Mouse (Mus musculus): ENCODE data around the gene Adk. TPM values are rescaled to one million over a fixed set of nuclear protein-coding genes. Genes with fewer than 3 reads are reported as not detected.

The Adk gene
- total RNA-seq, 1 experiment: 164 TPM

DNA sequence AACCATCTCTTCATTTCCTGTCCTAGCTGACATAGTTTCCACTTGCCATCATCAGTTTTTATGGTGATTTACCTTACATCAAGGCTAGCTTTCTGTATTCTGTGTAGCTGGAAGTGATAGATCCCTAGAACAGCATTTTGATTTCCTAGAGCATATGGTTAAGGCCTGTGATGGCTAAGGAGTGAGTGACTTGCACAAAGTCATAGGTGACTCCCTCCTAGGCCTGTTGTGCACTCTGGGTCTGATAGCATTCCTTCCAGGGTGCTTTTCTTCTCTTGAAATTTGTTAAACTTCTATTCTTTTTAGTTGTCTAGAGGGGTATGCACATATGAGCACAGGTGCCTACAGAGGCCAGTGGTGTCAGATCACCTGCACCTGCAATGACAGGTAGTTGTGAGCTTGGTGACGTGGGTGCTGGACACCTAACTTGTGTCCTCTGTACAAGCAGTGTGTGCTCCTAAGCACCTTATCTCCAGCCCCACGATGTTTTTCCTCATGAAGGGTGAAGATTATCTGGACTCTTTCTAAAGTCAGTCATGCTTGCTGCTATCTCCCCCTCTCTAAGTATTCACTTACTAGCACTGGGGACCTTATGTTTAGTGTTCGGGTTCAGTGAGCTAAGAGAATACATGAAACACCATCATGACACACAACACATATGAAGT lies 171.7 kb downstream of the Adk start:
- no peak for TF ChIP-seq MAFK (IDR thresholded peaks at IDR 0.05; ENCODE audit: insufficient read depth, low read depth, low read length)
- TF ChIP-seq ZNF384 (IDR thresholded peaks at IDR 0.05; ENCODE audit: low read depth, low read length): no peak
- TF ChIP-seq ZC3H11A (IDR thresholded peaks at IDR 0.05; ENCODE audit: borderline replicate concordance, low read depth, low read length): no peak
- no peak for TF ChIP-seq HCFC1 (IDR thresholded peaks at IDR 0.05; ENCODE audit: borderline replicate concordance, insufficient read depth, low read length)
- TF ChIP-seq CHD2 (IDR thresholded peaks at IDR 0.05; ENCODE audit: low read depth, low read length): no peak
- no peak overlapping the region for H3K27ac ChIP-seq (ENCODE audit: insufficient read depth, low read depth, low read length, poor library complexity, severe bottlenecking)
- H3K9me3 ChIP-seq (ENCODE audit: control insufficient read depth, insufficient read depth, low read depth, low read length): no peaks in the 10 kb centered on the region
- in situ Hi-C loops (cut with MboI; ENCODE audit: low sequenced_read_pairs in 2 of 2, unreplicated experiment in 2 of 2): no loop called here
- H3K4me3 ChIP-seq (ENCODE audit: insufficient read depth in 1 of 2, low read depth in 1 of 2, low read length in 2 of 2, poor library complexity in 1 of 2, severe bottlenecking in 1 of 2): no peak overlapping the region
- no peak overlapping the region for H3K9ac ChIP-seq (ENCODE audit: insufficient read depth, low read depth, low read length, poor library complexity, severe bottlenecking)
- H3K4me1 ChIP-seq (ENCODE audit: control insufficient read depth in 2 of 2, insufficient read depth in 2 of 2, low read length in 2 of 2, poor library complexity in 1 of 2): no peaks in the 10 kb centered on the region
- H3K36me3 ChIP-seq (ENCODE audit: control insufficient read depth, insufficient read depth, low read length, poor library complexity, severe bottlenecking): no peaks in the 10 kb centered on the region
- no peak for DNase-seq (ENCODE audit: low read depth, low spot score)

DNA sequence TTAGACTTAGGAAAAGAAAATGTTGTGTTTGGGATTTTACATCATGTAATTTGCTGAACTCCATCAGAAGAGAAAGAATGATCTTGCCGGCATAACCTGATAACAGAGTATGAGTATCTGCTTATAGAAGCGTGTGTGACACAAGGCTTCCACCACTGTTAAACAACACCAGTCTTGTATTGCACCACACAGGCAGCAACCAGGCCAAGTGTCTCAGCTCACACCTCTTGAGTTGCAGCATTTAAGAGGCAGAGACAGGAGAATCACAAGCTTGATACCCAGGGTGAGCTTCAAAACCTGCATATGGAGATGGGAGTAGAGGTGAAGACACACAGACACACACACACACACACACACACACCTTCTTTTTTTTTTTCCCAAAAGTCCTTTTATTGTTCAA lies 184.7 kb downstream of the Adk start:
- no peaks in the 10 kb centered on the region for H3K9me3 ChIP-seq (ENCODE audit: control insufficient read depth, insufficient read depth, low read depth, low read length)
- no peak for DNase-seq (ENCODE audit: low read depth, low spot score)
- no peak overlapping the region for H3K9ac ChIP-seq (ENCODE audit: insufficient read depth, low read depth, low read length, poor library complexity, severe bottlenecking)
- no peak overlapping the region for H3K27ac ChIP-seq (ENCODE audit: insufficient read depth, low read depth, low read length, poor library complexity, severe bottlenecking)
- no peaks in the 10 kb centered on the region for H3K36me3 ChIP-seq (ENCODE audit: control insufficient read depth, insufficient read depth, low read length, poor library complexity, severe bottlenecking)
- TF ChIP-seq ZC3H11A (IDR thresholded peaks at IDR 0.05; ENCODE audit: borderline replicate concordance, low read depth, low read length): no peak
- in situ Hi-C loops (cut with MboI; ENCODE audit: low sequenced_read_pairs in 2 of 2, unreplicated experiment in 2 of 2): no loop called here
- H3K4me3 ChIP-seq (ENCODE audit: insufficient read depth in 1 of 2, low read depth in 1 of 2, low read length in 2 of 2, poor library complexity in 1 of 2, severe bottlenecking in 1 of 2): no peak overlapping the region
- H3K4me1 ChIP-seq (ENCODE audit: control insufficient read depth in 2 of 2, insufficient read depth in 2 of 2, low read length in 2 of 2, poor library complexity in 1 of 2): no peaks in the 10 kb centered on the region

GRCm38 (mm10) chr14:21241105-21241504 lies 188.7 kb downstream of the Adk start:
- H3K27ac ChIP-seq (ENCODE audit: insufficient read depth, low read depth, low read length, poor library complexity, severe bottlenecking): no peak overlapping the region
- in situ Hi-C loops (cut with MboI; ENCODE audit: low sequenced_read_pairs in 2 of 2, unreplicated experiment in 2 of 2): no loop called here
- no peaks in the 10 kb centered on the region for H3K9me3 ChIP-seq (ENCODE audit: control insufficient read depth, insufficient read depth, low read depth, low read length)
- TF ChIP-seq CHD2 (IDR thresholded peaks at IDR 0.05; ENCODE audit: low read depth, low read length) (no peak), MAFK (IDR thresholded peaks at IDR 0.05; ENCODE audit: insufficient read depth, low read depth, low read length) (no peak)
- H3K9ac ChIP-seq (ENCODE audit: insufficient read depth, low read depth, low read length, poor library complexity, severe bottlenecking): no peak overlapping the region
- H3K4me1 ChIP-seq (ENCODE audit: control insufficient read depth in 2 of 2, insufficient read depth in 2 of 2, low read length in 2 of 2, poor library complexity in 1 of 2): no peaks in the 10 kb centered on the region
- H3K4me3 ChIP-seq (ENCODE audit: insufficient read depth in 1 of 2, low read depth in 1 of 2, low read length in 2 of 2, poor library complexity in 1 of 2, severe bottlenecking in 1 of 2): no peak overlapping the region
- no peaks in the 10 kb centered on the region for H3K36me3 ChIP-seq (ENCODE audit: control insufficient read depth, insufficient read depth, low read length, poor library complexity, severe bottlenecking)
- no peak for DNase-seq (ENCODE audit: low read depth, low spot score)

DNA sequence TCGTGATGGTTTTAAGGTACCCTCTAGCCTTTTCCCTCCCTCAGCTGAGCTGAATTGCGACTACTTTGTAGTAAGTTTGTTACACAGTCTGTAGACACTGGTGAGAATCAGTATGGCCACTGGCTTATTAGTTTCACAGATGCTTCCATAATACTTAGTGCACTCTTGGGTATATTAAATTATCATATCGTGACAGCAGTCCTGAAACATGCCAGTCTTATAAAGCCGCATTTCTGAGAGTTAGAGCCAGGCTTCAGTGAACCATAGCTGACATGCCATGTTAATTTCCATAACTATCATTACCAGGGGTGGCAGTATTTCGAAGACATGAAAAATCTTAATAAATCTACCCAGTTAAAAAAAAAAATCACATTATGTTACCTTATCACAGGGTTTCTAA lies 199.0 kb downstream of the Adk start:
- in situ Hi-C loops (cut with MboI; ENCODE audit: low sequenced_read_pairs in 2 of 2, unreplicated experiment in 2 of 2): no loop called here
- Histone ChIP-seq H3K27ac (ENCODE audit: insufficient read depth, low read depth, low read length, poor library complexity, severe bottlenecking) (no peak overlapping the region), H3K9ac (ENCODE audit: insufficient read depth, low read depth, low read length, poor library complexity, severe bottlenecking) (no peak overlapping the region), H3K9me3 (ENCODE audit: control insufficient read depth, insufficient read depth, low read depth, low read length) (no peaks in the 10 kb centered on the region), H3K4me1 (ENCODE audit: control insufficient read depth in 2 of 2, insufficient read depth in 2 of 2, low read length in 2 of 2, poor library complexity in 1 of 2) (no peaks in the 10 kb centered on the region), H3K4me3 (ENCODE audit: insufficient read depth in 1 of 2, low read depth in 1 of 2, low read length in 2 of 2, poor library complexity in 1 of 2, severe bottlenecking in 1 of 2) (no peak overlapping the region), H3K36me3 (ENCODE audit: control insufficient read depth, insufficient read depth, low read length, poor library complexity, severe bottlenecking) (no peaks in the 10 kb centered on the region)
- no peak for DNase-seq (ENCODE audit: low read depth, low spot score)
- TF ChIP-seq HCFC1 (IDR thresholded peaks at IDR 0.05; ENCODE audit: borderline replicate concordance, insufficient read depth, low read length) (no peak), ZC3H11A (IDR thresholded peaks at IDR 0.05; ENCODE audit: borderline replicate concordance, low read depth, low read length) (no peak), CHD2 (IDR thresholded peaks at IDR 0.05; ENCODE audit: low read depth, low read length) (no peak), ZNF384 (IDR thresholded peaks at IDR 0.05; ENCODE audit: low read depth, low read length) (no peak), MAFK (IDR thresholded peaks at IDR 0.05; ENCODE audit: insufficient read depth, low read depth, low read length) (no peak)

GRCm38 (mm10) chr14:21252326-21252886 lies 200.0 kb downstream of the Adk start:
- TF ChIP-seq MAFK (IDR thresholded peaks at IDR 0.05; ENCODE audit: insufficient read depth, low read depth, low read length) (no peak), ZNF384 (IDR thresholded peaks at IDR 0.05; ENCODE audit: low read depth, low read length) (no peak), ZC3H11A (IDR thresholded peaks at IDR 0.05; ENCODE audit: borderline replicate concordance, low read depth, low read length) (no peak), HCFC1 (IDR thresholded peaks at IDR 0.05; ENCODE audit: borderline replicate concordance, insufficient read depth, low read length) (no peak), CHD2 (IDR thresholded peaks at IDR 0.05; ENCODE audit: low read depth, low read length) (no peak)
- Histone ChIP-seq H3K9ac (ENCODE audit: insufficient read depth, low read depth, low read length, poor library complexity, severe bottlenecking) (no peak overlapping the region), H3K4me3 (ENCODE audit: insufficient read depth in 1 of 2, low read depth in 1 of 2, low read length in 2 of 2, poor library complexity in 1 of 2, severe bottlenecking in 1 of 2) (no peak overlapping the region), H3K36me3 (ENCODE audit: control insufficient read depth, insufficient read depth, low read length, poor library complexity, severe bottlenecking) (no peaks in the 10 kb centered on the region), H3K27ac (ENCODE audit: insufficient read depth, low read depth, low read length, poor library complexity, severe bottlenecking) (no peak overlapping the region), H3K4me1 (ENCODE audit: control insufficient read depth in 2 of 2, insufficient read depth in 2 of 2, low read length in 2 of 2, poor library complexity in 1 of 2) (no peaks in the 10 kb centered on the region), H3K9me3 (ENCODE audit: control insufficient read depth, insufficient read depth, low read depth, low read length) (no peaks in the 10 kb centered on the region)
- in situ Hi-C loops (cut with MboI; ENCODE audit: low sequenced_read_pairs in 2 of 2, unreplicated experiment in 2 of 2): no loop called here
- DNase-seq (ENCODE audit: low read depth, low spot score): no peak
